Mouse (Mus musculus): ENCODE data around the gene Ppp1r13l. TPM values are rescaled to one million over a fixed set of nuclear protein-coding genes. Genes with fewer than 3 reads are reported as not detected.

Gene Ppp1r13l
- total and polyA plus RNA-seq, 2 experiments from 2014 or later = 1.0 to 1.5 TPM

DNA sequence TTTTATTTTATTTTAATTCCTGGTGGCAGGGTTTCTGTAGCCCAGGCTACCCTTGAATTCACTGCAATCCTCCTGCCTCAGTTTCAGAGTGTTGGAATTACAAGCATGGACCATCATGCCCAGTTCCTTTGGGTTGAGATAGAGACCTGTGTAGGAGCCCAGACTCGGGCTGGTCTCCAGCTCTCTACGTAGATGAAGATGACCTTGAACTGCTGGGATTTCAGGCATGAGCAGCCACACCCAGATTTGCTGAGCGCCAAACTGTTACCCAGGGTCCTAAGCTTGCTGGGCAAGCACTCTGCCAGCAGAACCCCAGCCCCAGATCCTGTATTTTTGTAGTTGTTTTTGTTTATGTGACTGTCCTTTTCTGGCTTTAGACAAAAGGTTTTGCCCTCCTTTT is 54.0 kb downstream of the Ppp1r13l start:
- no peak overlapping the region for H3K27ac ChIP-seq (ENCODE audit: low read depth, low read length)
- ATAC-seq (ENCODE audit: low FRiP score) (no peak), DNase-seq (ENCODE audit: low spot score) (no peak)
- H3K9me3 ChIP-seq (ENCODE audit: low read length) = no peaks in the 10 kb centered on the region
- peaks cover 6% of the 10 kb centered on the region; the same call in 1 of the 2 replicates for H3K27me3 ChIP-seq (ENCODE audit: insufficient read depth, low read length)
- no peaks in the 10 kb centered on the region for H3K4me1 ChIP-seq (ENCODE audit: insufficient read depth, low read length)
- 87% methylated on average over 3 of the region's 3 CpGs for WGBS
- H3K4me3 ChIP-seq (ENCODE audit: low read depth, low read length) = no peak overlapping the region
- no peaks in the 10 kb centered on the region for H3K36me3 ChIP-seq (ENCODE audit: insufficient read depth, low read length)
- H3K4me2 ChIP-seq (ENCODE audit: low read depth, low read length, poor library complexity, severe bottlenecking) = no peak overlapping the region
- H3K9ac ChIP-seq (replicated peaks; ENCODE audit: low read length, poor library complexity, severe bottlenecking) = no peak overlapping the region
- TF ChIP-seq CTCF (IDR thresholded peaks at IDR 0.05) = no peak

DNA sequence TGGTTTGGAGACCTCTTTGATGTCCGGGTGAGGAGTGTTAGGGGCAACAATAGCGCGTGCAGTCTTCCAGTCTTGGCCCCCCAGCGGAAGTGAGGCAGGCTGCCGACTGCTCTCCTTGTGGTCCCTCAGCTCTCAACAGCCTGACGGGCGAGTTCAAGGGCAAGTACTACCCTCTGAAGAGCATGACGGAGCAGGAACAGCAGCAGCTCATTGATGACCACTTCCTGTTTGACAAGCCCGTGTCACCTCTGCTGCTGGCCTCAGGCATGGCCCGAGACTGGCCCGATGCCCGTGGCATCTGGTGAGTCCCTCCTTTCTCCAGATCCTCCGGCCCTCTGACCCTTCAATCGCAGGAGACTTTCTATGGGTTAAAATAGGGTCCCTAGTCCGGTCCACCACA is 57.0 kb downstream of the Ppp1r13l start:
- Histone ChIP-seq H3K4me1 (ENCODE audit: insufficient read depth, low read length) (peaks cover 5% of the 10 kb centered on the region; the same call in 1 of the 2 replicates), H3K4me2 (ENCODE audit: low read depth, low read length, poor library complexity, severe bottlenecking) (no peak overlapping the region), H3K36me3 (ENCODE audit: insufficient read depth, low read length) (no peaks in the 10 kb centered on the region), H3K27me3 (ENCODE audit: insufficient read depth, low read length) (peaks cover 23% of the 10 kb centered on the region), H3K9me3 (ENCODE audit: low read length) (no peaks in the 10 kb centered on the region), H3K9ac (replicated peaks; ENCODE audit: low read length, poor library complexity, severe bottlenecking) (no peak overlapping the region), H3K27ac (ENCODE audit: low read depth, low read length) (no peak overlapping the region), H3K4me3 (ENCODE audit: low read depth, low read length) (no peak overlapping the region)
- DNase-seq (ENCODE audit: low spot score) (no peak), ATAC-seq (ENCODE audit: low FRiP score) (no peak)
- TF ChIP-seq CTCF (IDR thresholded peaks at IDR 0.05) = no peak
- 83% methylated on average over 15 of the region's 15 CpGs for WGBS

DNA sequence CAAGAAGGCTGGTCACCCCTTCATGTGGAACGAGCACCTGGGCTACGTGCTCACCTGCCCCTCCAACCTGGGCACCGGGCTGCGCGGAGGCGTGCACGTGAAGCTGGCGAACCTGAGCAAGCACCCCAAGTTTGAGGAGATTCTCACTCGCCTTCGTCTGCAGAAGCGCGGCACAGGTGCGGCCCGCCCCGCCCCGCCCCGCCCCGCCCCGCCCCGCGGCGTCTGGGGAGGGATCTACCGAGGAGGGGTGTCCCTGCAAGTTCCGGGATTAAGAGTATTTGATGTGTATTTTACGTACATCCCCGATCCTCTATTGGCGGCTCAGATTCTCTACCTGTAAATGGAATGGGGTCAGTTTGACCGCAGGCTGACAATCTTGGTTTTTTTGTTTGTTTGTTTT is 60.6 kb downstream of the Ppp1r13l start:
- Histone ChIP-seq H3K36me3 (ENCODE audit: insufficient read depth, low read length) (peaks cover 4% of the 10 kb centered on the region), H3K9ac (replicated peaks; ENCODE audit: low read length, poor library complexity, severe bottlenecking) (no peak overlapping the region), H3K4me2 (ENCODE audit: low read depth, low read length, poor library complexity, severe bottlenecking) (peak overlapping the region; percentile 24; the same call in 1 of the 2 replicates), H3K27ac (ENCODE audit: low read depth, low read length) (no peak overlapping the region), H3K27me3 (ENCODE audit: insufficient read depth, low read length) (peaks cover 23% of the 10 kb centered on the region), H3K9me3 (ENCODE audit: low read length) (no peaks in the 10 kb centered on the region), H3K4me1 (ENCODE audit: insufficient read depth, low read length) (peaks cover 5% of the 10 kb centered on the region; the same call in 1 of the 2 replicates), H3K4me3 (ENCODE audit: low read depth, low read length) (0 out of 2 replicates have a peak overlapping the region, but pooled peaks have one; percentile 5)
- no peak for DNase-seq (ENCODE audit: low spot score)
- no peak for TF ChIP-seq CTCF (IDR thresholded peaks at IDR 0.05)
- WGBS = 9% methylated on average over 28 of the region's 28 CpGs
- no peak for ATAC-seq (ENCODE audit: low FRiP score)

DNA sequence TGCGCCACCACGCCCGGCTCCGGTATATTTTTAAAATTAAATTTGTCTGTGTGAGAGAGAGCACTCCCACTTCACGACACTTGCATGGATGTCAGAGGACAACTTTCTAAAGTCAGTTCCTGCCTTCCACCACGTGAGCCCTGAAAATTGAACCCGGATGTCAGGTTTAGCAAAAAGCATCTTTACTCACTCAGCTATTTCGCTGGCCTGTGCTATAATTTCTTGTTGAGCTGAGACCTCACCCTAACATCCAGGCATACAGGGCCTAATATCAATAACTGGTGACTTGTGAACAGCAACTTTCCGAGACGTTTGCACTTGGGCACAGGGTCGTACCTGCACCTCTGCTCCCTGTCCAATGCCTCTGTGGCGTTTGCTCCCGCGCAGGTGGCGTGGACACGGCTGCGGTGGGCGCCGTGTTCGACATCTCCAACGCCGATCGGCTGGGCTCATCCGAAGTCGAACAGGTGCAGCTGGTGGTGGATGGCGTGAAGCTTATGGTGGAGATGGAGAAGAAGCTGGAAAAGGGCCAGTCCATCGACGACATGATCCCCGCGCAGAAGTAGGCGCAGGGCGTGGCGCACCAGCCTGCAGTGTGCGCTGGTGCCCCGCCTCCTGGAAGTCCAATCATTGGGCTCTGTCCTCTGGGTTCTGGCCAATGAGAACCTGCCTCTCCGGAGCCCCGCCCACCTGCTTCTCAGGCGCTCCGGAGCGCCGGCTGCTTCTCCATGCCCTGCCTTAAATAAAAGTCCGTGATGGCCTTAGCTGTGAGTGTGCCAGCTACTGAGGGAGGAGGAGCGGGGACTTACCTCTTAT is 61.5 kb downstream of the Ppp1r13l start:
- peak; percentile 93 for ATAC-seq (ENCODE audit: low FRiP score)
- Histone ChIP-seq H3K9ac (replicated peaks; ENCODE audit: low read length, poor library complexity, severe bottlenecking) (peak overlapping the region; percentile 39), H3K27ac (ENCODE audit: low read depth, low read length) (no peak overlapping the region), H3K9me3 (ENCODE audit: low read length) (no peaks in the 10 kb centered on the region), H3K4me1 (ENCODE audit: insufficient read depth, low read length) (peaks cover 5% of the 10 kb centered on the region; the same call in 1 of the 2 replicates), H3K36me3 (ENCODE audit: insufficient read depth, low read length) (peaks cover 13% of the 10 kb centered on the region), H3K4me3 (ENCODE audit: low read depth, low read length) (peak overlapping the region; percentile 39), H3K27me3 (ENCODE audit: insufficient read depth, low read length) (peaks cover 23% of the 10 kb centered on the region), H3K4me2 (ENCODE audit: low read depth, low read length, poor library complexity, severe bottlenecking) (peak overlapping the region; percentile 76)
- TF ChIP-seq CTCF (IDR thresholded peaks at IDR 0.05) = no peak
- peak; percentile 94 for DNase-seq (ENCODE audit: low spot score)
- 12% methylated on average over 43 of the region's 43 CpGs for WGBS

DNA sequence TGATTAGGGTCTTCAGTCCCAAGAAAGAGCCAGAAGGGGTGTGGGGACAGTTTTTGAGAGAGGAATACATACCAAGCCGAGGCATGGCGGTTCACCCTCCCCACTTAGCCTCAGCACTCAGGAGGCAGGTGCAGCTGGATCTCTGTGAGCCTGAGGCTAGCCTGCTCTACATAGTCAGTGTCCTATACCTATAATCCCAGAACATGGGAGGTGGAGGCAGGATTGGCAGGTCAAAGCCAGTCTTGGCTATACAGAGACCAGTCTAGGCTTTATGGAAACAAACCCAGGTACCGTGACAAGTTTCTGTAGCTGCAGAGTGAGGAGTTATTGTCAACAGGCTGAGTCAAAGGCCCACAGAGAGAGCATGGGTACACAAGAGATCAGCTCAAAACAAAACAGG is 63.5 kb downstream of the Ppp1r13l start:
- Histone ChIP-seq H3K4me1 (ENCODE audit: insufficient read depth, low read length) (peaks cover 5% of the 10 kb centered on the region; the same call in 1 of the 2 replicates), H3K4me3 (ENCODE audit: low read depth, low read length) (no peak overlapping the region), H3K9ac (replicated peaks; ENCODE audit: low read length, poor library complexity, severe bottlenecking) (no peak overlapping the region), H3K27me3 (ENCODE audit: insufficient read depth, low read length) (peaks cover 17% of the 10 kb centered on the region), H3K27ac (ENCODE audit: low read depth, low read length) (no peak overlapping the region), H3K4me2 (ENCODE audit: low read depth, low read length, poor library complexity, severe bottlenecking) (no peak overlapping the region), H3K9me3 (ENCODE audit: low read length) (no peaks in the 10 kb centered on the region), H3K36me3 (ENCODE audit: insufficient read depth, low read length) (peaks cover 28% of the 10 kb centered on the region)
- no peak for DNase-seq (ENCODE audit: low spot score)
- WGBS = 95% methylated on average over 3 of the region's 3 CpGs
- TF ChIP-seq CTCF (IDR thresholded peaks at IDR 0.05) = no peak
- no peak for ATAC-seq (ENCODE audit: low FRiP score)

DNA sequence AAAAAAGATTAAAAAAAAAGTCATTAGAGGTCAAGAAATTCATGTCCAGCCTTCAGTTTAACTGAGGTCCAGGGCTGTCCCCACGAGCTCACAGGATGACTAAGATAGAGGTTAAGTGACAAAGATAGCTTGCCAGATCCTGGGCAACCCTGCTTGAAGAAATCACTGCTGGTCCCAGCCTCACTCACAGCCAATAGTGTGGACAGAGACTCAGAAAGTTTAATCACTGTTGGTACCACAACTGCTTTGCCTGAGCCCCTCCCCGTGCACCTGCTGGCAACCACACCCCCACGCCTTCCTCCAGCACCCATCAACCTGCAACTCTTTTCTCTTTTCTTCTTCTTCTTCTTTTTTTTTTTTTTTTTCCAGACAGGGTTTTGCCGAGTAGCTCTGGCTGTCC is 64.5 kb downstream of the Ppp1r13l start:
- Histone ChIP-seq H3K4me3 (ENCODE audit: low read depth, low read length) (no peak overlapping the region), H3K4me1 (ENCODE audit: insufficient read depth, low read length) (peaks cover 5% of the 10 kb centered on the region; the same call in 1 of the 2 replicates), H3K9ac (replicated peaks; ENCODE audit: low read length, poor library complexity, severe bottlenecking) (no peak overlapping the region), H3K4me2 (ENCODE audit: low read depth, low read length, poor library complexity, severe bottlenecking) (no peak overlapping the region), H3K36me3 (ENCODE audit: insufficient read depth, low read length) (peaks cover 38% of the 10 kb centered on the region), H3K27ac (ENCODE audit: low read depth, low read length) (no peak overlapping the region), H3K9me3 (ENCODE audit: low read length) (no peaks in the 10 kb centered on the region), H3K27me3 (ENCODE audit: insufficient read depth, low read length) (peaks cover 13% of the 10 kb centered on the region)
- DNase-seq (ENCODE audit: low spot score) = no peak
- WGBS = 66% methylated on average over 4 of the region's 4 CpGs
- ATAC-seq (ENCODE audit: low FRiP score) = no peak
- no peak for TF ChIP-seq CTCF (IDR thresholded peaks at IDR 0.05)
